Comparison of ENCODE assay signal across 9 mouse cellular contexts in genomic region chr12:17033464-17033841, GRCm38 (mm10). TPM values are rescaled to one million over a fixed set of nuclear protein-coding genes. Genes with fewer than 3 reads are reported as not detected.
A peak's percentile ranks its signal among the peaks of the same experiment; 100 is the strongest.
DNase-seq lines count a peak whose midpoint lies in the region; ATAC-seq lines count a peak whose summit lies in the region.
"Had no signal": no experiment of that assay in that cellular context is flagged by ENCODE, and none has a peak within 500 bp of the region (broad histone marks: within the 10 kb centered on the region; RNA-seq: fewer than 3 reads in every experiment).

No protein-coding gene starts in this region.

- no peak for DNase-seq in hindbrain, embryonic 11.5 days (ENCODE audit: low spot score)
- peak; percentile 36 for DNase-seq in 3T3-L1 (ENCODE audit: low read depth, low spot score)
- DNase-seq in MN1 (ENCODE audit: low spot score) = peak; percentile 62
- DNase-seq in testis, postnatal 14 days (ENCODE audit: low spot score) = no peak
- DNase-seq in liver = no peak
- no peak for DNase-seq in spleen, postnatal 10 days (ENCODE audit: low spot score in 2 of 2)

- H3K9ac ChIP-seq in hindbrain, embryonic 12.5 days = no peak overlapping the region
- no peak overlapping the region for H3K9ac ChIP-seq in hindbrain, embryonic 11.5 days (ENCODE audit: low read depth, low read length)
- H3K9ac ChIP-seq: liver, embryonic 13.5 days had no signal

- 76% methylated on average over 9 of the region's 9 CpGs for WGBS in hindbrain, embryonic 12.5 days
- 81% methylated on average over 9 of the region's 9 CpGs for WGBS in hindbrain, embryonic 11.5 days

- no peak overlapping the region for H3K27ac ChIP-seq in hindbrain, embryonic 12.5 days
- H3K27ac ChIP-seq in hindbrain, embryonic 11.5 days (ENCODE audit: low read depth, low read length) = no peak overlapping the region
- H3K27ac ChIP-seq: liver, embryonic 13.5 days had no signal

- 0 out of 2 replicates have a peak, but pooled peaks have one; percentile 21 for ATAC-seq in hindbrain, embryonic 12.5 days (ENCODE audit: low FRiP score)
- no peak; the same call in 1 of the 2 replicates for ATAC-seq in hindbrain, embryonic 11.5 days (ENCODE audit: low FRiP score)
- peak; percentile 41; the same call in 1 of the 2 replicates for ATAC-seq in megakaryocyte, adult 5-6 weeks (ENCODE audit: poor library complexity, severe bottlenecking)

- no peaks in the 10 kb centered on the region for H3K36me3 ChIP-seq in hindbrain, embryonic 12.5 days
- H3K36me3 ChIP-seq in hindbrain, embryonic 11.5 days (ENCODE audit: control insufficient read depth, insufficient read depth, low read length) = no peaks in the 10 kb centered on the region
- H3K36me3 ChIP-seq: liver, embryonic 13.5 days had no signal

- H3K4me3 ChIP-seq in hindbrain, embryonic 12.5 days = no peak overlapping the region
- H3K4me3 ChIP-seq in hindbrain, embryonic 11.5 days (ENCODE audit: low read depth, low read length) = no peak overlapping the region
- H3K4me3 ChIP-seq: liver, embryonic 13.5 days had no signal

- no peaks in the 10 kb centered on the region for H3K27me3 ChIP-seq in hindbrain, embryonic 12.5 days
- H3K27me3 ChIP-seq in hindbrain, embryonic 11.5 days (ENCODE audit: control insufficient read depth, insufficient read depth, low read length) = no peaks in the 10 kb centered on the region
- H3K27me3 ChIP-seq: liver, embryonic 13.5 days had no signal

- H3K4me2 ChIP-seq in hindbrain, embryonic 12.5 days (replicated peaks) = no peak overlapping the region
- no peak overlapping the region for H3K4me2 ChIP-seq in hindbrain, embryonic 11.5 days (replicated peaks; ENCODE audit: low read depth, low read length)
- H3K4me2 ChIP-seq: liver, embryonic 13.5 days had no signal

- H3K9me3 ChIP-seq in hindbrain, embryonic 12.5 days (replicated peaks) = 0 out of 2 replicates have a peak, but pooled peaks cover 3% of the 10 kb centered on the region
- H3K9me3 ChIP-seq in hindbrain, embryonic 11.5 days (ENCODE audit: control insufficient read depth, low read length) = no peaks in the 10 kb centered on the region
- H3K9me3 ChIP-seq: liver, embryonic 13.5 days had no signal

- H3K4me1 ChIP-seq in hindbrain, embryonic 12.5 days = peaks cover 2% of the 10 kb centered on the region
- H3K4me1 ChIP-seq in hindbrain, embryonic 11.5 days (replicated peaks; ENCODE audit: control insufficient read depth, insufficient read depth, low read length) = no peaks in the 10 kb centered on the region
- H3K4me1 ChIP-seq: liver, embryonic 13.5 days had no signal

RNA-seq across cellular contexts. Expression of gene 2410004P03Rik, which starts 21.9 kb away (rescaled TPM):
- polyA plus RNA-seq in hindbrain, embryonic 12.5 days (2016; fragmentation: Nextera tagmentation; extraction: Ambion mirVana) = 3.5 TPM in 2 replicates
- 1.7 and 3.2 TPM in 2 replicates for polyA plus RNA-seq in hindbrain, embryonic 11.5 days (2014; fragmentation: Nextera tagmentation; extraction: Ambion mirVana)
- 0.25 and 0.34 TPM in 2 replicates for total RNA-seq in megakaryocyte, adult 5-6 weeks (2015)
- total RNA-seq in megakaryocyte, adult 5-6 weeks (2017) = 0.26 and 0.41 TPM in 2 replicates

RNA-seq across cellular contexts. Expression of gene Pqlc3, which starts 33.2 kb away (rescaled TPM):
- polyA plus RNA-seq in hindbrain, embryonic 12.5 days (2016; fragmentation: Nextera tagmentation; extraction: Ambion mirVana) = 3.3 and 3.6 TPM in 2 replicates
- polyA plus RNA-seq in hindbrain, embryonic 11.5 days (2014; fragmentation: Nextera tagmentation; extraction: Ambion mirVana) = 2.9 and 3.4 TPM in 2 replicates
- total RNA-seq in megakaryocyte, adult 5-6 weeks (2015) = 260 and 273 TPM in 2 replicates
- total RNA-seq in megakaryocyte, adult 5-6 weeks (2017) = 130 and 134 TPM in 2 replicates

Comparison
In these comparisons a context has a peak if more than half of its experiments do, and no peak if none do; other contexts are left out.
1. DNase-seq: peak in 3T3-L1 (single experiment) and MN1 (single experiment); none in hindbrain, embryonic 11.5 days (single experiment), testis, postnatal 14 days (single experiment), liver (single experiment) and spleen, postnatal 10 days (0 of 2).